Mouse (Mus musculus) ES-E14 (cell line): ENCODE results near the gene Bola1.

Experiments used
- ZC3H11A ChIP-seq: IDR thresholded peaks from 2 replicates; pipeline ENCODE4 v1.6.1; 2012; ENCODE audit warnings: low read depth, mild to moderate bottlenecking, inconsistent platforms, low read length, borderline replicate concordance
- ZNF384 ChIP-seq: IDR thresholded peaks from 2 replicates; pipeline ENCODE4 v1.6.1; 2012; ENCODE audit warnings: low read depth, low read length, inconsistent platforms

DNA sequence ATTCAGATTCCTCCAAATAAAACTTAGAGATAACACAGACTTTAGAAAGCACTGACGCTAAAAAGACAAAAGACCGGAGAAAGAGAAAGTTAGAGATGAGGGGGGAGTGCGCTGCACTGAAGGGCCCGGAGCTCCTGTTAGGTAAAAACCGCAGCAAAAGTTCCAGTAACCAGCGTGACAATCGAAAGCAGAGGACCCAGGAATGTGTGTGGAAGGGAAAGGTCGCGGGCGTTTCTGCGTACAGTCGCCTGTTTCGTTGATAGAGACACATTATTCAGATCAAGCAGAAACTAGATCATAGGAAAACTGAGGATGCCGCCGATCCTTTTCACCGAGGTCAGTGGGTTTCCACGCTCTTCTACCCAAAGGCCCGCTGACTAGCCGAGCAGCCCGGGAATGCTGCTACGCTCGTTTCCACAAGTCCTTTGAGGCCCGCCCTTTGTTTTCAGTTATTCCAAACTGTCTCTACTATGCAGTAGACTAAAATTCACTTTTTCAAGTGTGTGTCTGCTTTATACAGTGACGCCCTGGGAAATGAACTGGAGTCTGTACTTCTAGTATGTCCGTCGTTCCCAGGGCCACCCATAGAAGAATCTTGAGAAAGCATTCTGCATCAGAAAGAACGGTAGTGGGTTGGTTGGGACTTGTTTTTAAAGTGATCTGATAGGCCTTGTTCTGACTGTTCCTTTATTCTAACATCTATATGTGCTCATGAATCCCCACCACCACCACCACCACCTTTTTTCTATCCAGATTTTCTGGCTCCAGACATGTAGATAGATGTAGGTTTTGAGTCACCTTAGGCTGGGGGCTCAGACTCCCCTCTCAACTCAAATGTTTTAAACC lies 44.3 kb upstream of the Bola1 start:
- TF ChIP-seq ZNF384 (no peak), ZC3H11A (no peak)
